Mouse (Mus musculus) yolk sac, embryonic 10.5 days (tissue): ENCODE results near the gene Rhot1.

Experiments
- DNase-seq: peaks from one replicate; pipeline ENCODE4 v3.0.0-alpha.2; 2017; ENCODE audit warnings: low spot score

The Rhot1 gene

DNA sequence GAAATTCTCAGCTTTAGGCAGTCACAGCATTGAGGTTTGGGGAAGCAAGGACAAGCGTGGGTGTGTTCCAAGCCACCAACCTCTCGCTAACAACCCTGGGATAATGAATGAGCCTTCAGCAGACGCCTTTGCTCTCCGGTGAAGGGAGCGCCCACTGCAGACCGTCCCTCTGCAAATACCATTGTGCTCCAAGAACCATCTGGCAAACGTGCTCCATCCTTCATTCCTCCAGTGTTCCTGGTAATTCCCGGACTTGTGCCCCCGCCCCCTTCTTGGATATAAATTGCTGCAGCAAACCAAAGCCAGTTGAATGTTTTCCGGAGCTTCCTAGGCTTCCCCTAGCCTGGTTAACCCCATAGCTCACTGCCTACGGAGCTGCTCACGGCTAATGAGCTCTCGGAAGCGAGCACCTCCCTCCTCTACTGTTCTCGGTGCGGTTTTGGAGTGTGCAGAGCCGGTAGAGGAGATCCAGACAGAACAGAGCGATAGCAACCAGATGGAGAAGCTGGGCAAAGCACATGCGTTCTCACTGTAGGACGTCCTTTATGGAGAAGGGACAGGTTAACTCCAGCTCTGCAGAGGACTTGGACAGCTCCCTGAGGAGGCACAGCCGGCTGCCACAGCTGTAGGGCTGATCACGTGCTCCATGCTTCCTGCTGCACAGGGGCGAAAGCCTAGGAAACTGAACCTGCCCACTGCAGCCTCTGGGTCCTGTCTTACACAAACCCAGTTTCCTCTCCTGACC is 81.1 kb downstream of the Rhot1 start:
- DNase-seq, result peak; percentile 26

GRCm38 (mm10) chr11:80291004-80291403 is 82.2 kb downstream of the Rhot1 start:
- DNase-seq, result no peak

- no peak for DNase-seq
Observed at GRCm38 (mm10) chr11:80292463-80292862, 83.6 kb downstream of the Rhot1 start.

GRCm38 (mm10) chr11:80295066-80295465 is 86.2 kb downstream of the Rhot1 start:
- DNase-seq, result no peak

DNA sequence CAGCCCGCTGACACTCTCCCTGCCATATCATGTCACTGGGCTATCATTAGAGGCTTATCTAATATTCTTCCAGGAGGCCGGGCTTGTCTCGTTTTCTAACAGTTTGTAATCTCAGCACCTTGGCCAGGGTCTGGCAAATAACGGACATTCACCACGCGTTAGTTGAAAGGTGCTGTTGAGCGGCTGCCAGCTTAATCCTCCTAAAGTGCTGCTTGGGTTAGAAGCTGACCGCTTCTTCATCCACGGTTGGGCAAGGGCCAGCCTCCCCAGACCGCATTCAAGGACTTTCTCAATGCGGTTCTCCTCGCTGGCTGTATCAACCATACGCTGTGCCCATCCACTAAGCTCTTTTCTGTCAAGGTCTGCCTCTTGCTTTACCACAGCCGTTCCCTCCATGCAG is 87.0 kb downstream of the Rhot1 start:
- no peak for DNase-seq

- no peak for DNase-seq
Observed at GRCm38 (mm10) chr11:80299513-80300235, 90.9 kb downstream of the Rhot1 start.

DNA sequence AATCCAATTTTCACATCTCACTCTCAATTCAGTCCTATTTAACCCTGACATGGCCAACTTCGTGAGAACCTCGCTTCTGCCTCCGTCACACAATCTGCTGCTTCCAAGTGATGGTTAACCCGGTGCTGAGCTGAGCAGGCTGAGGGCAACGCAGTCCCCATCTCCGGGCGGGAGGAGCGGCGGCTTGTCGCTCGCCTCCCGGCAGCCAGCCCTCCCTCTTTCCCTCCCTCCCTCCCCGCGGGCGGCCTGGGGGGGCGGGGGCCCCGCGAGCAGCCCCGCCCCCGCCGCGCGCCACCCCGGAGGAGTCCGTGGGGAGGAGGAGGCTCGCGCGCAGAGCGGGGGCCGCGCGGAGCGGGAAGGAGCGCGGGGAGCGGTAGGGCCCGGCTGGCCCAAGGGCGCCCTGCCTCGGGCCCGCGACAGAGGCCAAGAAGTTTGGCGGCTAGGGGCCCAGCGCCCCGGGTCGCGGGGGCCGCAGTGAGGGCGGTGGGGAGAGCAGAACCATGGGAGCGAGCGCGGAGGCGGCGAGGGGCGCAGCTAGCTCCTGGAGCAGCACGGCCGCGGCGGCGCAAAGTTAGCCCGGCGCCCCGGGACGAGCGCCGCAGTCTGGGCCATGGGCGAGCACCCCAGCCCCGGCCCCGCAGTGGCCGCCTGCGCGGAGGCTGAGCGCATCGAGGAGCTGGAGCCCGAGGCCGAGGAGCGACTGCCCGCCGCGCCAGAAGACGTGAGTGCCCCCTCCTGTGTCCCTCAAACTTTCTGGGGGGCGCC is 91.9 kb downstream of the Rhot1 start, which contains the start of gene Rhbdl3:
Gene Rhbdl3 (plus strand): TSS at position 362 of the 765 bp plus-strand sequence.
- peak; percentile 30 for DNase-seq

DNA sequence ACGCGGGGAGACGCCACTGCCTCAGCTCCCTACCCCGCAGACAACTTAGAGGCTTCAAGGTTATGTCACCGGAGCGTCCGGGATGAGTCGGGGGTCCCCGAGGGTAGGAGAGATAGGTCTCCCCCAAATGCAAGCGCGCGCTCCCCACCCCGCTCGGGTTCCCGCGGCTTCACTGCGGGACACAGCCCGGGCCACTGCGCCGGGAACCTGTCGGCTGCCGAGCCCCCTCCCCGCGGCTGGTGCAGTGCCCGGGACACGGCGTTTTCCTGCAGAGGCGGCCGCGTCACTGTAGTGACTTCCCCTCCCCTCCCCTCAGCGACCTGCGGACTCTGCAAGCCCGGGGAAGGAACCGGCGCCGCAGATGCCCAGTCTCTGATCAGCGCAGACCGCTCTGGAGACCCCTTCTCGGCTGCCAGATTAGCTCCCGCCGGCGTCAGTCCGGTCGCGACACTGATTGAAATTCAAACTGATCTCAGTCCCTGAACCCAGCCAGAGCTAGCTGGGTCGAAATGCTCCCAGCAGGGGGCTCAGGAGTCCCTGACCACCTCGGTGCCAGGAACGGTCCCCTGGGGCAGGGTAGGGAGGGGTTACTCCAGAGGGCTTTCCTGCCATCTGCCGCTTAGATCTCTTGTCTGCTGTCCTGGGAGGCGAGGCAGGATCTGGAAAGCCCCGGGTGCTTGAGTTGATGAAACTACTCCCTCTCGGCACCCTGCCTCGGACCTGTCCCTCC is 92.7 kb downstream of the Rhot1 start:
- DNase-seq, result peak; percentile 27

DNA sequence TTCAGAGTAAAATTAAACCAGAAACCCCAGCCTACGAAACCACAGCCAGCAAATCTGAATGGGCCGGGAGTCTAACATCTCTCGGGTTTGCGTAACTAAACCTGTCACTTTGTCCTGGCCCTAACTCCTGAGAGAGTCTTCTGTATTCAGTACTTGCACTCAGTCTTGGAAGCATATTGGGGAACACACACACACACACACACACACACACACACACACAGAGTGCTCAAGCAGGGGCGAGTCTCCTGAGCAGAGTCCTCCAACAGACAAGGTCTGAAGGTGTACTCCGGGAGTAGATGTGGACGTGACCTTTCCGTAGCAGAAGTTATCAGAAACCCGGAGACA is 93.2 kb downstream of the Rhot1 start:
- DNase-seq, result no peak

GRCm38 (mm10) chr11:80302536-80302935 is 93.7 kb downstream of the Rhot1 start:
- peak; percentile 34 for DNase-seq

GRCm38 (mm10) chr11:80303746-80304145 is 94.9 kb downstream of the Rhot1 start:
- no peak for DNase-seq

- no peak for DNase-seq
Observed at GRCm38 (mm10) chr11:80304846-80305245, 96.0 kb downstream of the Rhot1 start.

- no peak for DNase-seq
Observed at GRCm38 (mm10) chr11:80308537-80308936, 99.7 kb downstream of the Rhot1 start.

DNA sequence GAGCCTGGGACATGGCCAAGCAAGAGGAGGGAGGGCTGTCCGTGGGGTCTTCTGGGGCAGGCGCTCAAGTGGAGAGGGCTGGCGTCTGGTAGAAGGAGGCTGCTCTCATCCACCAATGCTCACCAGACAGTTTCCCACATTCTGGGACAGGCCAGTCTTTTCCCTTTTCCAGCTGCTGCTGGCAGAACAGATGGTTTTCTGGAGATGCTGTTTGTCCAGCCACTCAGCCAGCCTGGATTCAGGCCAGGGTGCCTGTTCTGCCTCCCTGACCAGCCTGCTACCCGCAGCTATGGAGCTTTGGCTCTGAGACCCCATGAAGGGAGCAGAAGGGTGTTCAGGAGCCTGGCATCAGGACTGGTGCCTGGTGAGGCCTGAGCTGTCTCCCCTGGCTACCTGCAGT is 102.5 kb downstream of the Rhot1 start:
- no peak for DNase-seq

- DNase-seq, result no peak
Observed at GRCm38 (mm10) chr11:80312049-80312448, 103.2 kb downstream of the Rhot1 start.

DNA sequence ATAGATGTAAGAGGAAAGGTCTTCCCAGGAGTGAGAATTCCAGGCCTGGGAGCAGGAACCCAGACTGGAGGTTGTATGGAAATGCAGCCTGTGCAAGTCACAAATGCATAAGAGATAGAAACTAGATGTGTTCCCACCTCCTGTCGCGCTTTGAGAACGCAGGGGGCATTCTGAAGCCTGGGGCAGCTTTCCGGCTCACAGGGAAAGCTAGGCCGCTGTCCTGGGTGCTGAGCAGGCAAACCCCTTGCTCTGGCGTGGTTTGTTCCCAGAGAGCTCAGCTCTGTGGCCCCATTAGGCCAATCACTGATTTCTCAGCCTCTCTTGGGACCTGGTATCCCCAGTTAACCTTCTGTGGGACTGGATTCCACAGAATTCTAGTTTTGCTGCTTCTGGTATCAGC is 103.7 kb downstream of the Rhot1 start:
- no peak for DNase-seq

DNA sequence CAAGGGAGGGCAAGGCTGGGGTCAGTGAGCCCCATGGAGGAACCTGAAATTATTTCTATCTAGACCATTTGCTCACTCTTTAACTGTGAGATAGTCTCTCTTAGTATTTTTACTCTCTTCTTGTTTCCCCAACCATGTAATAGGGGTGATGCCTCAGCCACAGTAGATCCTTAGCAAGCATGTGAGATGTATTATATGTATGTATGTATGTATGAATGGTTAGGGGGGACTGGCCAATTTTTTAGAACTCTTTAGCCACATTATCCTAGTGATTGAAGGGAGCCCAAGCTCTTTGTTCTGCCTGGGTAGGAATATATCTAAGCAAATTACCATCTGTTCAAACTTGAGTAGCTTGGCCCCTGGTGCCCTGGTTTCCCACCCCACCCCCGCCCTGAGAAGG is 104.6 kb downstream of the Rhot1 start:
- no peak for DNase-seq

DNA sequence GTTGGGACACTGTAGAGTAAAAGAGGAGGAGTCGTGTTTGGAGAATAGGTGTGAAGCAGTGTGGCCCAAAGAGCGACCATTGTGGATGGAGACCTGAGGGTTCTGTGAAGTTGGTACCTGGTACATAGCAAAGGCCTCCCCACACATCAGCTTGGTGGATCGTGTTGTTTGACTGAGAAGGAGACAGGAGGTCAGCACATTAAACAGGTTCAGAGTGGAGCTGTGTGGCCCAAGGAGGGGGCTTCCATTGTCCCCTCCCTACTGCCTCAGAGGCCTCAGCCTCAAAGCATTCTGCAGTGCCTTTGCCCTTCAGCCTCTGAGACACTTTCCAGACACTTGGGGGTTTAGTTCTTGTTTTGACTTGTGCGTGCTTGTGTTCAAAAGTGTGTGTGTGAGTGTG is 105.1 kb downstream of the Rhot1 start:
- DNase-seq, result no peak

DNA sequence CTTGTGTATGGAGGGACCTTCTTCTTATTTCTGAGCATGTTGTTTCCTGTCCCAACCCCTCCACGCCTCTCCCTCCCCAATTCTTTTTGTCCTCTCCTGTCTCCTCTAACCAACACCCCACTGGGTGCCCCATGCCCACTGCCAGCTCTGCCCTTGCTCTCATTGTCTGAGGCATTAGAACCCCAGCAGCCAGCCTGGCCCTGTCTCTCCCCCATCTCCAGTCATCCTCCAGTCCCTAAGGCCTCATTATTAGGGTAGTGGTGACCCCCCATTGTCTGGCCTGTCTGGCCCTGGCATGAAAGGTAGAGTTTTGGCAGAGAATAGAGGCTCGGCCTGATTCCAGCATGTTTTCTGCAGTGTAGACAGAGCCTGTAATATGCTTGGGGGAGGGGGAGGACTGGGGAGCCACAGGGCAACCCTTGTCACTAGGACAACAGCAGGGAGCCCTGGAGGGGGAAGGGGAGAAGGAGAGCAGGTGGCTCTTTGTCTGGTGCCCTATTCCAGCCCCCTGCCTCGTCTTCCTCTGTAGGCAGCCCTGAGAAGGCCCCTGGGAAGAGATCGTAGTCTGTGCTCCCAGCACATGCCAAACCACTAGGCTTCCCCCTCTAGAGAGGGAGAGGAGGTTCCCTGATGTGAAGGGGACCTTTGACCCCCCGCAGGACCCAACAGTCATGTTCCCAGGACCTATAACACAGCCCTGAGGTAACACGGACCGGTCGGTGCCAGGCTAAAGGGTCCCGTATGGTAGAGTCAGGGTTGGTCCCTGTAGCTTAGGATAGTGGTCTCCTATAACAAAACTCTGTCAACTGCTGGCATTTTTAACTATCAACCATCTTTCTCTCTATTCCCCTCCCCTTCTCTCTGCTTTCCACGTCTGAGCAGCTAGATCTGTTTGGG is 107.2 kb downstream of the Rhot1 start:
- no peak for DNase-seq
